Mouse (Mus musculus) forebrain, embryonic 10.5 days (tissue): ENCODE data around the gene Rbfox2. TPM values are rescaled to one million over a fixed set of nuclear protein-coding genes. Genes with fewer than 3 reads are reported as not detected.

Experiments used
- polyA plus RNA-seq: library from polyadenylated mRNA; unstranded; fragments of >200 nt; fragmentation: Nextera tagmentation; extraction: Ambion mirVana; gene quantifications from 2 replicates; pipeline ENCODE4 v1.2.1, GENCODE M21; 2016

Gene Rbfox2
- polyA plus RNA-seq, 1 experiment from 2014 or later, result 39.0 TPM

Other genes with a start within 250 kb of the Rbfox2 start
- not detected in 2 replicates for gene Apol7a, start 92.1 kb upstream of the Rbfox2 start, polyA plus RNA-seq
- not detected in 2 replicates for gene Apol9a, start 104.1 kb upstream of the Rbfox2 start, polyA plus RNA-seq
- not detected in 2 replicates for gene Apol7b, start 140.5 kb upstream of the Rbfox2 start, polyA plus RNA-seq
- not detected in 2 replicates for gene Apol10a, start 170.0 kb upstream of the Rbfox2 start, polyA plus RNA-seq
- gene Apol11a, start 201.3 kb upstream of the Rbfox2 start, polyA plus RNA-seq, result not detected in 2 replicates
- not detected in 2 replicates for gene Apol7c, start 226.3 kb upstream of the Rbfox2 start, polyA plus RNA-seq